Mouse (Mus musculus): ENCODE results near the gene Hcfc2. TPM values are rescaled to one million over a fixed set of nuclear protein-coding genes. Genes with fewer than 3 reads are reported as not detected.

Gene Hcfc2
- 31.3 and 37.5 TPM in 2 replicates for polyA plus RNA-seq (2015; fragmentation: Nextera tagmentation; extraction: Ambion mirVana)

DNA sequence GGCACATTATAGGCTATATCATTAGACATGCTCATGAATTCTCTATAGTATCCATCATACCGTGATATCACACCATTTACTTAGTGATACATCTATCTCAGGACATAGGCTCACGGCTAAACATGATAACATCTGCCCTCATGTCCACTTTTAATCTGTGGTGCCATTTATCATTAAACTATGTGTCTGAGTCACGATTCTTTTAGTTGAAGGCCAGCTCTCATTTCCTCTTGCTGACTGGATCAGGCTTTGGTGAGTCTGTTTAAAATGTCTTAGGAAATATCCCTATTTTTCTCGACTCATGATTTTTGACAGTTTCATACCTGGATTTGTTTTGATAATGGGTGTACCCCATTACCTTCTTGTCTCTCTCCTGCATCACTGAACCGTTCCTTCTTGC is at the start of gene Hcfc2:
Gene Hcfc2, plus strand, starts transcription at position 205 of the 400 bp plus-strand sequence.
- Histone ChIP-seq H3K9ac (replicated peaks) (no peak within 1 kb of the TSS), H3K27ac (replicated peaks) (no peak within 1 kb of the TSS), H3K27me3 (replicated peaks) (no peaks in the 10 kb centered on the region), H3K4me1 (peaks cover 18% of the 10 kb centered on the region), H3K9me3 (replicated peaks) (no peaks in the 10 kb centered on the region), H3K36me3 (no peaks in the 10 kb centered on the region), H3K4me2 (no peak within 1 kb of the TSS), H3K4me3 (replicated peaks) (no peak within 1 kb of the TSS)
- ATAC-seq (ENCODE audit: low FRiP score), result no peak
- WGBS, result 87% methylated on average over 5 of the region's 5 CpGs

- H3K9ac ChIP-seq (replicated peaks), result no peak overlapping the region
- WGBS, result 96% methylated on average over 17 of the region's 17 CpGs
- H3K4me1 ChIP-seq, result no peaks in the 10 kb centered on the region
- no peaks in the 10 kb centered on the region for H3K27me3 ChIP-seq (replicated peaks)
- no peak overlapping the region for H3K27ac ChIP-seq (replicated peaks)
- no peaks in the 10 kb centered on the region for H3K9me3 ChIP-seq (replicated peaks)
- no peak overlapping the region for H3K4me2 ChIP-seq
- ATAC-seq (ENCODE audit: low FRiP score), result no peak
- H3K36me3 ChIP-seq, result peaks cover 67% of the 10 kb centered on the region
- no peak overlapping the region for H3K4me3 ChIP-seq (replicated peaks)
These were observed 48.7 kb upstream of the Hcfc2 start for GRCm38 (mm10) chr10:82647205-82647811.

GRCm38 (mm10) chr10:82651221-82651620 is 44.7 kb upstream of the Hcfc2 start:
- no peak for ATAC-seq (ENCODE audit: low FRiP score)
- WGBS, result 90% methylated on average over 5 of the region's 5 CpGs

GRCm38 (mm10) chr10:82652625-82653024 is 43.3 kb upstream of the Hcfc2 start:
- H3K9me3 ChIP-seq (replicated peaks), result no peaks in the 10 kb centered on the region
- no peak overlapping the region for H3K27ac ChIP-seq (replicated peaks)
- H3K27me3 ChIP-seq (replicated peaks), result no peaks in the 10 kb centered on the region
- no peak overlapping the region for H3K4me2 ChIP-seq
- H3K9ac ChIP-seq (replicated peaks), result no peak overlapping the region
- 75% methylated on average over 5 of the region's 5 CpGs for WGBS
- no peak for ATAC-seq (ENCODE audit: low FRiP score)
- peaks cover 22% of the 10 kb centered on the region for H3K36me3 ChIP-seq
- H3K4me3 ChIP-seq (replicated peaks), result no peak overlapping the region
- no peaks in the 10 kb centered on the region for H3K4me1 ChIP-seq

More at GRCm38 (mm10) chr10:82651221-82651620, 44.7 kb upstream of the Hcfc2 start:
- Histone ChIP-seq H3K27ac (replicated peaks) (no peak overlapping the region), H3K36me3 (peaks cover 34% of the 10 kb centered on the region), H3K4me3 (replicated peaks) (no peak overlapping the region), H3K9me3 (replicated peaks) (no peaks in the 10 kb centered on the region), H3K27me3 (replicated peaks) (no peaks in the 10 kb centered on the region), H3K9ac (replicated peaks) (no peak overlapping the region), H3K4me2 (no peak overlapping the region), H3K4me1 (no peaks in the 10 kb centered on the region)

- Histone ChIP-seq H3K27ac (replicated peaks) (no peak overlapping the region), H3K4me2 (no peak overlapping the region), H3K4me1 (no peaks in the 10 kb centered on the region), H3K36me3 (peaks cover 16% of the 10 kb centered on the region), H3K9me3 (replicated peaks) (no peaks in the 10 kb centered on the region), H3K4me3 (replicated peaks) (no peak overlapping the region), H3K9ac (replicated peaks) (no peak overlapping the region), H3K27me3 (replicated peaks) (no peaks in the 10 kb centered on the region)
- 85% methylated on average over 3 of the region's 3 CpGs for WGBS
- ATAC-seq (ENCODE audit: low FRiP score), result no peak
These were observed 41.4 kb upstream of the Hcfc2 start for GRCm38 (mm10) chr10:82654581-82654980.

DNA sequence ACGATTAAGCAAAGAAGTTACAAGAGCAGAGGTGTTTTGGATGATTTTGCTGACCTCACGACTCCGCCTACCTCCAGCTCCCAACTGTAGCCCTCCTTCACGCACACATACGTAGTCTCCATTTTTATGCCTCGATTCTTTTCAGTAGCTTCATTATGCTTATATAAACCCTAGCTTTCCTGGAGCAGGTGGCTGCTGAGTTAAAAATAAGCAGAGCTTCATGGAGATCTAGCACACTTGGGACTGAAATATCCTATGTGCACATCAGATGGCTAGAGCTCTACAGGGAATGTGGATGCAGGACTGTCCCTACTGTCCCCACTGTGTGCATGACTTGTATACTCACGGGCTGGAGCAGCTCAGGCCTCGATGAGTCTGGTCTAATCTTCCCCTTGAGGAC is 34.1 kb upstream of the Hcfc2 start:
- no peaks in the 10 kb centered on the region for H3K9me3 ChIP-seq (replicated peaks)
- H3K36me3 ChIP-seq, result no peaks in the 10 kb centered on the region
- no peaks in the 10 kb centered on the region for H3K27me3 ChIP-seq (replicated peaks)
- H3K4me1 ChIP-seq, result peaks cover 3% of the 10 kb centered on the region; the same call in 1 of the 2 replicates
- ATAC-seq (ENCODE audit: low FRiP score), result no peak
- no peak overlapping the region for H3K4me3 ChIP-seq (replicated peaks)
- H3K27ac ChIP-seq (replicated peaks), result no peak overlapping the region
- no peak overlapping the region for H3K4me2 ChIP-seq
- H3K9ac ChIP-seq (replicated peaks), result no peak overlapping the region
- 91% methylated on average over 8 of the region's 8 CpGs for WGBS

DNA sequence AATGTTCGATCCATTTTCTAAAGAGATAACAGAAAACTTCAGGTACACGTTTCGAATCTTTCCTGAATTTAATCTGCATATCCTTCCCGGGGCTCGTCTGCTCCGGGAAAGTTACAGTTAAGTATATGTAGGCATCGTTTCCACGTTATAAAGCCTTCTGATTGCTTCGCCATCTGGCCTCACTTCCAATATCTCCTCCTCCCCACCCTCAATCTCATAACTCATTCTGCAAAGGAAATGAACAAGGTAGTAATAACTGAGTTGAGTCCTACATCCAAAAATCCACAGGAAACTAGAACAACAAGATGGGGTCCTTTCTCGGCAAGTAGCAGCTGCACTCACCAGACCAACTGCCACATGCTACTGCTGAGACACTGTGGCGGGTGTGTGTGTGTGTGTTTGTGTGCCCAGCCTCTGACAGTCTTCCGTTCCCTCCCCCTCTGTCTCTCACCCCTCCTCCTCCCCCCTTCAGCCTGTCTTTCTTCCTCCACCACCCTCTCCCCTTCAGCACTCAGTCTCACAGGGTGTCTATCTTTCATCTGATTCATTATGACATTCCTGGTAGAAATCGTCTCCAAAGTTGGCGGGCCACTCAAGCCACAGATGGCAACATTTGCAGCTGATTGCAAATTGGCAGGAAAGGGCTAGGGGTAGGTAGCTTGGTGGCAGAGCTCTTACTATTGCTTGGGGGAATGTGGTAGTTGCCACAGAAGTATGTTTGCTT is 33.5 kb upstream of the Hcfc2 start:
- WGBS, result 79% methylated on average over 14 of the region's 14 CpGs
- no peak for ATAC-seq (ENCODE audit: low FRiP score)
- peaks cover 3% of the 10 kb centered on the region; the same call in 1 of the 2 replicates for H3K4me1 ChIP-seq
- H3K9me3 ChIP-seq (replicated peaks), result no peaks in the 10 kb centered on the region
- no peak overlapping the region for H3K9ac ChIP-seq (replicated peaks)
- no peak overlapping the region for H3K27ac ChIP-seq (replicated peaks)
- H3K36me3 ChIP-seq, result no peaks in the 10 kb centered on the region
- no peaks in the 10 kb centered on the region for H3K27me3 ChIP-seq (replicated peaks)
- no peak overlapping the region for H3K4me2 ChIP-seq
- H3K4me3 ChIP-seq (replicated peaks), result no peak overlapping the region

DNA sequence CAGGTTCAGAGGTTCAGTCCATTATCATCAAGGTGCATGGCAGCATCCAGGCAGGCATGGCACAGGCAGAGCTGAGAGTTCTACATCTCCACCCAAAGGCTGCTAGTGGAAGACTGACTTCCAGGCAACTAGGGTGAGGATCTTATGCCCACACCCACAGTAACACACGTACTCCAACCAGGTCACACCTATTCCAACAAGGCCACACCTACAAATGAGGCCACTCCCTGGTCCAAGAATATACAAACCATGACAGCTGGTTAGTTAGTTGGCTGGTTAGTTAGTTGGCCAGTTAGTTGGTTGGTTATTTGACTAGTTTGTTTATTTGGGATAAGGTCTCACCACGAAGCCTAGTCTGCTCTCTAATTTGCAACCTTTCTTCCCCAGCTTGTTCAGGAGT is 32.7 kb upstream of the Hcfc2 start:
- Histone ChIP-seq H3K36me3 (no peaks in the 10 kb centered on the region), H3K4me2 (no peak overlapping the region), H3K4me1 (peaks cover 3% of the 10 kb centered on the region; the same call in 1 of the 2 replicates), H3K27me3 (replicated peaks) (no peaks in the 10 kb centered on the region), H3K4me3 (replicated peaks) (no peak overlapping the region), H3K9me3 (replicated peaks) (no peaks in the 10 kb centered on the region), H3K27ac (replicated peaks) (no peak overlapping the region), H3K9ac (replicated peaks) (no peak overlapping the region)
- 86% methylated on average over 2 of the region's 2 CpGs for WGBS
- no peak for ATAC-seq (ENCODE audit: low FRiP score)

DNA sequence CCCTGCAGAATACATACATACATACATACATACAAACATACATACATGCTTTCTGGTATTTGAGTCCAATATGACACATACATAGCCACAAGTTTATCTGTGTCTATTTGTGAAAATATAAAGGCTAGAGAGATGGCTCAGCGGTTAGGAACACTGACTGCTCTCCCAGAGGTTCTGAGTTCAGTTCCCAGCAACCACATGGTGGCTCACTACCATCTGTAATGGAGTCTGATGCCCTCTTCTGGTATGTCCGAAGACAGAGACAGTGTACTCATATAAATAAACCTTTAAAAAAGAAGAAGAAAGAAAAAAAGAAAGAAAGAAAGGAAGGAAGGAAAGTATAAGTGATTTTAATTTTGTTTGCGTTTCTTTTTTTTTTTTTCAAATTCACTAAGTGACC is 30.0 kb upstream of the Hcfc2 start:
- no peak for ATAC-seq (ENCODE audit: low FRiP score)
- Histone ChIP-seq H3K27ac (replicated peaks) (no peak overlapping the region), H3K9ac (replicated peaks) (no peak overlapping the region), H3K4me2 (no peak overlapping the region), H3K4me1 (peaks cover 3% of the 10 kb centered on the region; the same call in 1 of the 2 replicates), H3K9me3 (replicated peaks) (no peaks in the 10 kb centered on the region), H3K4me3 (replicated peaks) (no peak overlapping the region), H3K36me3 (no peaks in the 10 kb centered on the region), H3K27me3 (replicated peaks) (no peaks in the 10 kb centered on the region)
- 62% methylated on average over 3 of the region's 3 CpGs for WGBS

GRCm38 (mm10) chr10:82666436-82667234 is 29.3 kb upstream of the Hcfc2 start:
- Histone ChIP-seq H3K4me3 (replicated peaks) (no peak overlapping the region; the same call in 1 of the 2 replicates), H3K9ac (replicated peaks) (0 out of 2 replicates have a peak overlapping the region, but pooled peaks have one; percentile 38), H3K27ac (replicated peaks) (no peak overlapping the region), H3K36me3 (no peaks in the 10 kb centered on the region), H3K4me2 (peak overlapping the region; percentile 50), H3K4me1 (peaks cover 3% of the 10 kb centered on the region; the same call in 1 of the 2 replicates), H3K9me3 (replicated peaks) (no peaks in the 10 kb centered on the region), H3K27me3 (replicated peaks) (no peaks in the 10 kb centered on the region)
- peak; percentile 94 for ATAC-seq (ENCODE audit: low FRiP score)
- WGBS, result 22% methylated on average over 22 of the region's 22 CpGs

- H3K27me3 ChIP-seq (replicated peaks), result no peaks in the 10 kb centered on the region
- H3K36me3 ChIP-seq, result no peaks in the 10 kb centered on the region
- no peaks in the 10 kb centered on the region for H3K9me3 ChIP-seq (replicated peaks)
- 78% methylated on average over 6 of the region's 6 CpGs for WGBS
- H3K27ac ChIP-seq (replicated peaks), result no peak overlapping the region
- H3K4me1 ChIP-seq, result peaks cover 3% of the 10 kb centered on the region; the same call in 1 of the 2 replicates
- H3K4me3 ChIP-seq (replicated peaks), result no peak overlapping the region
- H3K9ac ChIP-seq (replicated peaks), result no peak overlapping the region
- ATAC-seq (ENCODE audit: low FRiP score), result no peak
- no peak overlapping the region for H3K4me2 ChIP-seq
These were observed 25.8 kb upstream of the Hcfc2 start for GRCm38 (mm10) chr10:82670205-82670604.

All from neural tube, embryonic 15.5 days (tissue).